Mouse (Mus musculus): ENCODE measurements around the gene Aamp. TPM values are rescaled to one million over a fixed set of nuclear protein-coding genes. Genes with fewer than 3 reads are reported as not detected.

Gene Aamp
- polyA plus RNA-seq, 1 experiment from 2014 or later = 173 TPM

- no peak for ATAC-seq (replicated peaks; ENCODE audit: insufficient number of reproducible peaks, low FRiP score, low TSS enrichment)
- Histone ChIP-seq H3K4me1 (ENCODE audit: control insufficient read depth, insufficient read depth, low read length) (peaks cover 73% of the 10 kb centered on the region), H3K27me3 (ENCODE audit: control insufficient read depth, insufficient read depth, low read length) (no peaks in the 10 kb centered on the region), H3K9ac (ENCODE audit: low read depth, low read length) (peak overlapping the region; percentile 63), H3K9me3 (replicated peaks; ENCODE audit: control insufficient read depth, low read length) (no peaks in the 10 kb centered on the region), H3K27ac (ENCODE audit: low read depth, low read length) (peak overlapping the region; percentile 99), H3K4me2 (peak overlapping the region; percentile 67), H3K36me3 (ENCODE audit: control insufficient read depth, insufficient read depth, low read length) (peaks cover 14% of the 10 kb centered on the region; the same call in 1 of the 2 replicates), H3K4me3 (ENCODE audit: low read depth, low read length) (peak overlapping the region; percentile 33; the same call in 1 of the 2 replicates)
- WGBS (ENCODE audit: insufficient replicate concordance) = 23% methylated on average over 6 of the region's 6 CpGs
Measured at GRCm38 (mm10) chr1:74296477-74296876, 11.9 kb upstream of the Aamp start.

- peak; percentile 82 for ATAC-seq (replicated peaks; ENCODE audit: insufficient number of reproducible peaks, low FRiP score, low TSS enrichment)
- 7% methylated on average over 9 of the region's 9 CpGs for WGBS (ENCODE audit: insufficient replicate concordance)
- peak overlapping the region; percentile 67 for H3K4me2 ChIP-seq
- peak overlapping the region; percentile 99 for H3K27ac ChIP-seq (ENCODE audit: low read depth, low read length)
- H3K36me3 ChIP-seq (ENCODE audit: control insufficient read depth, insufficient read depth, low read length) = peaks cover 14% of the 10 kb centered on the region
- no peaks in the 10 kb centered on the region for H3K27me3 ChIP-seq (ENCODE audit: control insufficient read depth, insufficient read depth, low read length)
- H3K9ac ChIP-seq (ENCODE audit: low read depth, low read length) = peak overlapping the region; percentile 63
- H3K4me3 ChIP-seq (ENCODE audit: low read depth, low read length) = peak overlapping the region; percentile 33
- H3K4me1 ChIP-seq (ENCODE audit: control insufficient read depth, insufficient read depth, low read length) = peaks cover 78% of the 10 kb centered on the region
- H3K9me3 ChIP-seq (replicated peaks; ENCODE audit: control insufficient read depth, low read length) = no peaks in the 10 kb centered on the region
Measured at GRCm38 (mm10) chr1:74295456-74296171, 11.1 kb upstream of the Aamp start.

- ATAC-seq (replicated peaks; ENCODE audit: insufficient number of reproducible peaks, low FRiP score, low TSS enrichment) = no peak
- Histone ChIP-seq H3K4me2 (peak overlapping the region; percentile 67), H3K9ac (ENCODE audit: low read depth, low read length) (peak overlapping the region; percentile 63; the same call in 1 of the 2 replicates), H3K9me3 (replicated peaks; ENCODE audit: control insufficient read depth, low read length) (no peaks in the 10 kb centered on the region), H3K4me1 (ENCODE audit: control insufficient read depth, insufficient read depth, low read length) (peaks cover 80% of the 10 kb centered on the region), H3K4me3 (ENCODE audit: low read depth, low read length) (peak overlapping the region; percentile 33), H3K27me3 (ENCODE audit: control insufficient read depth, insufficient read depth, low read length) (no peaks in the 10 kb centered on the region), H3K36me3 (ENCODE audit: control insufficient read depth, insufficient read depth, low read length) (peaks cover 14% of the 10 kb centered on the region), H3K27ac (ENCODE audit: low read depth, low read length) (peak overlapping the region; percentile 99)
- WGBS (ENCODE audit: insufficient replicate concordance) = 77% methylated on average over 6 of the region's 6 CpGs
Measured at GRCm38 (mm10) chr1:74294733-74295455, 10.4 kb upstream of the Aamp start.

- Histone ChIP-seq H3K9ac (ENCODE audit: low read depth, low read length) (no peak overlapping the region), H3K9me3 (replicated peaks; ENCODE audit: control insufficient read depth, low read length) (no peaks in the 10 kb centered on the region), H3K27me3 (ENCODE audit: control insufficient read depth, insufficient read depth, low read length) (no peaks in the 10 kb centered on the region), H3K4me2 (no peak overlapping the region), H3K4me3 (ENCODE audit: low read depth, low read length) (no peak overlapping the region), H3K36me3 (ENCODE audit: control insufficient read depth, insufficient read depth, low read length) (peaks cover 14% of the 10 kb centered on the region), H3K4me1 (ENCODE audit: control insufficient read depth, insufficient read depth, low read length) (peaks cover 81% of the 10 kb centered on the region), H3K27ac (ENCODE audit: low read depth, low read length) (peak overlapping the region; percentile 99)
- no peak for ATAC-seq (replicated peaks; ENCODE audit: insufficient number of reproducible peaks, low FRiP score, low TSS enrichment)
- WGBS (ENCODE audit: insufficient replicate concordance) = 67% methylated on average over 3 of the region's 3 CpGs
Measured at GRCm38 (mm10) chr1:74294090-74294643, 9.6 kb upstream of the Aamp start.

- no peaks in the 10 kb centered on the region for H3K27me3 ChIP-seq (ENCODE audit: control insufficient read depth, insufficient read depth, low read length)
- H3K4me2 ChIP-seq = no peak overlapping the region
- no peaks in the 10 kb centered on the region for H3K9me3 ChIP-seq (replicated peaks; ENCODE audit: control insufficient read depth, low read length)
- H3K9ac ChIP-seq (ENCODE audit: low read depth, low read length) = no peak overlapping the region
- WGBS (ENCODE audit: insufficient replicate concordance) = 82% methylated on average over 8 of the region's 8 CpGs
- peaks cover 81% of the 10 kb centered on the region for H3K4me1 ChIP-seq (ENCODE audit: control insufficient read depth, insufficient read depth, low read length)
- peak overlapping the region; percentile 99; the same call in 1 of the 2 replicates for H3K27ac ChIP-seq (ENCODE audit: low read depth, low read length)
- ATAC-seq (replicated peaks; ENCODE audit: insufficient number of reproducible peaks, low FRiP score, low TSS enrichment) = no peak
- peaks cover 14% of the 10 kb centered on the region for H3K36me3 ChIP-seq (ENCODE audit: control insufficient read depth, insufficient read depth, low read length)
- H3K4me3 ChIP-seq (ENCODE audit: low read depth, low read length) = no peak overlapping the region
Measured at GRCm38 (mm10) chr1:74293306-74293960, 8.9 kb upstream of the Aamp start.

GRCm38 (mm10) chr1:74292331-74293020 lies 7.9 kb upstream of the Aamp start:
- H3K36me3 ChIP-seq (ENCODE audit: control insufficient read depth, insufficient read depth, low read length) = peaks cover 14% of the 10 kb centered on the region
- WGBS (ENCODE audit: insufficient replicate concordance) = 81% methylated on average over 11 of the region's 11 CpGs
- H3K4me1 ChIP-seq (ENCODE audit: control insufficient read depth, insufficient read depth, low read length) = peaks cover 72% of the 10 kb centered on the region
- H3K9ac ChIP-seq (ENCODE audit: low read depth, low read length) = no peak overlapping the region
- no peak overlapping the region for H3K27ac ChIP-seq (ENCODE audit: low read depth, low read length)
- H3K4me2 ChIP-seq = no peak overlapping the region
- no peaks in the 10 kb centered on the region for H3K9me3 ChIP-seq (replicated peaks; ENCODE audit: control insufficient read depth, low read length)
- H3K4me3 ChIP-seq (ENCODE audit: low read depth, low read length) = no peak overlapping the region
- ATAC-seq (replicated peaks; ENCODE audit: insufficient number of reproducible peaks, low FRiP score, low TSS enrichment) = no peak
- H3K27me3 ChIP-seq (ENCODE audit: control insufficient read depth, insufficient read depth, low read length) = no peaks in the 10 kb centered on the region

GRCm38 (mm10) chr1:74290141-74290540 lies 5.6 kb upstream of the Aamp start:
- Histone ChIP-seq H3K9ac (ENCODE audit: low read depth, low read length) (no peak overlapping the region), H3K9me3 (replicated peaks; ENCODE audit: control insufficient read depth, low read length) (no peaks in the 10 kb centered on the region), H3K27me3 (ENCODE audit: control insufficient read depth, insufficient read depth, low read length) (no peaks in the 10 kb centered on the region), H3K36me3 (ENCODE audit: control insufficient read depth, insufficient read depth, low read length) (peaks cover 14% of the 10 kb centered on the region), H3K4me2 (no peak overlapping the region), H3K4me1 (ENCODE audit: control insufficient read depth, insufficient read depth, low read length) (peaks cover 54% of the 10 kb centered on the region), H3K27ac (ENCODE audit: low read depth, low read length) (peak overlapping the region; percentile 22), H3K4me3 (ENCODE audit: low read depth, low read length) (no peak overlapping the region)
- peak; percentile 50 for ATAC-seq (replicated peaks; ENCODE audit: insufficient number of reproducible peaks, low FRiP score, low TSS enrichment)
- 66% methylated on average over 5 of the region's 5 CpGs for WGBS (ENCODE audit: insufficient replicate concordance)

- no peak for ATAC-seq (replicated peaks; ENCODE audit: insufficient number of reproducible peaks, low FRiP score, low TSS enrichment)
- Histone ChIP-seq H3K27me3 (ENCODE audit: control insufficient read depth, insufficient read depth, low read length) (no peaks in the 10 kb centered on the region), H3K9ac (ENCODE audit: low read depth, low read length) (no peak overlapping the region), H3K36me3 (ENCODE audit: control insufficient read depth, insufficient read depth, low read length) (peaks cover 14% of the 10 kb centered on the region), H3K4me3 (ENCODE audit: low read depth, low read length) (no peak overlapping the region), H3K27ac (ENCODE audit: low read depth, low read length) (peak overlapping the region; percentile 22), H3K9me3 (replicated peaks; ENCODE audit: control insufficient read depth, low read length) (no peaks in the 10 kb centered on the region), H3K4me2 (no peak overlapping the region), H3K4me1 (ENCODE audit: control insufficient read depth, insufficient read depth, low read length) (peaks cover 50% of the 10 kb centered on the region)
- WGBS (ENCODE audit: insufficient replicate concordance) = 59% methylated on average over 2 of the region's 2 CpGs
Measured at GRCm38 (mm10) chr1:74289740-74290139, 5.2 kb upstream of the Aamp start.
